11 mouse cellular contexts compared by ENCODE assay signal in the genomic region with DNA sequence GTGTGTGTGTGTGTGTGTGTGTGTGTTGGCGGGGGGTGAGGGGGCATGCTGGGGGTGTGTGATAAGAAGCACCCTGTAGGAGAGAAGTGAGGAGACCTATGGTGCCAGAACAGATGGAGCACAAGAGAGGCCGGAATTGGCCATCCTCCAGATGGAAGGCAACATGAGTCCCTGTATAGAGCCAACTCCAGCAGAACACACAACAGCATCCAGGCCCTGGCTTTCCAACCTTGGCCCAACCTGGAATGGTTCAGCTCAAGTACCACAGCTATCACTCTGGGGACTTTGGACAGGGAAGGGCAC. TPM values are rescaled to one million over a fixed set of nuclear protein-coding genes. Genes with fewer than 3 reads are reported as not detected.
DNase-seq lines count a peak whose midpoint lies in the region; ATAC-seq and TF ChIP-seq lines count a peak whose summit lies in the region.
"Had no signal": no experiment of that assay in that cellular context is flagged by ENCODE, and none has a peak within 500 bp of the region (broad histone marks: within the 10 kb centered on the region; RNA-seq: fewer than 3 reads in every experiment).

No protein-coding gene starts in this region.

- DNase-seq in lung, postnatal 36 days = no peak
- DNase-seq in brain, embryonic 14.5 days (ENCODE audit: low read depth) = peak; percentile 20
- peak; percentile 95 for DNase-seq in cerebellum, adult 9-10 months
- DNase-seq in adrenal gland, postnatal 10 days = no peak
- DNase-seq in urinary bladder, adult 18-20 months (ENCODE audit: low spot score in 2 of 2) = no peak
- DNase-seq: gastrocnemius, postnatal 36 days had no signal

- TF ChIP-seq POLR2A in brain, embryonic 14.5 days (IDR thresholded peaks at IDR 0.05; ENCODE audit: borderline replicate concordance, extremely low read depth, insufficient read depth, insufficient read length, poor library complexity, severe bottlenecking) = no peak

- ATAC-seq in lung, embryonic 15.5 days (ENCODE audit: borderline replicate concordance, extremely low read depth, low FRiP score, low TSS enrichment) = 0 out of 2 replicates have a peak, but pooled peaks have one; percentile 23
- ATAC-seq in neural tube, embryonic 12.5 days (ENCODE audit: low FRiP score, low read depth) = peak; percentile 61; the same call in 1 of the 2 replicates
- ATAC-seq: liver, postnatal 0 days had no signal

- H3K9ac ChIP-seq in lung, embryonic 15.5 days = no peak overlapping the region
- no peak overlapping the region for H3K9ac ChIP-seq in neural tube, embryonic 12.5 days
- H3K9ac ChIP-seq: liver, postnatal 0 days had no signal

- WGBS in lung, embryonic 15.5 days = 89% methylated on average over 2 of the region's 2 CpGs
- 94% methylated on average over 2 of the region's 2 CpGs for WGBS in neural tube, embryonic 12.5 days

- no peaks in the 10 kb centered on the region for H3K27me3 ChIP-seq in lung, embryonic 15.5 days
- H3K27me3 ChIP-seq in neural tube, embryonic 12.5 days (replicated peaks) = no peaks in the 10 kb centered on the region

- no peaks in the 10 kb centered on the region for H3K36me3 ChIP-seq in lung, embryonic 15.5 days
- H3K36me3 ChIP-seq in neural tube, embryonic 12.5 days = no peaks in the 10 kb centered on the region

- no peak for TF ChIP-seq CTCF in brain, embryonic 14.5 days (IDR thresholded peaks at IDR 0.05; ENCODE audit: borderline replicate concordance, extremely low read depth, insufficient read depth, insufficient read length)

- H3K4me2 ChIP-seq in lung, embryonic 15.5 days = no peak overlapping the region
- H3K4me2 ChIP-seq in neural tube, embryonic 12.5 days (replicated peaks) = no peak overlapping the region

- no peaks in the 10 kb centered on the region for H3K4me1 ChIP-seq in lung, embryonic 15.5 days
- H3K4me1 ChIP-seq in neural tube, embryonic 12.5 days = no peaks in the 10 kb centered on the region

- H3K9me3 ChIP-seq in lung, embryonic 15.5 days = no peaks in the 10 kb centered on the region
- no peaks in the 10 kb centered on the region for H3K9me3 ChIP-seq in neural tube, embryonic 12.5 days

- H3K4me3 ChIP-seq in lung, embryonic 15.5 days = no peak overlapping the region
- H3K4me3 ChIP-seq in neural tube, embryonic 12.5 days = no peak overlapping the region

- no peak overlapping the region for H3K27ac ChIP-seq in lung, embryonic 15.5 days
- H3K27ac ChIP-seq in neural tube, embryonic 12.5 days = no peak overlapping the region

RNA-seq across cellular contexts. Expression of a gene that starts 41.7 kb away (rescaled TPM):
- 6.1 and 7.0 TPM in 2 replicates for polyA plus RNA-seq in lung, embryonic 15.5 days (2015; fragmentation: Nextera tagmentation; extraction: Ambion mirVana)
- 35.2 and 46.7 TPM in 2 replicates for polyA plus RNA-seq in brain, embryonic 14.5 days (2012; rRNA removed)
- 20.4 and 26.2 TPM in 2 replicates for polyA plus RNA-seq in neural tube, embryonic 12.5 days (2016; fragmentation: Nextera tagmentation; extraction: Ambion mirVana)
- total RNA-seq in adrenal gland, postnatal 10 days (2021) = 10 to 100 TPM; 11.4 to 12.6 TPM
- total RNA-seq: megakaryocyte, adult 5-6 weeks; neutrophil, adult 5-6 weeks had no signal
- polyA plus RNA-seq: liver, postnatal 0 days had no signal

Comparison
In these comparisons a context has a peak if more than half of its experiments do, and no peak if none do; other contexts are left out.
1. DNase-seq: peak in brain, embryonic 14.5 days (single experiment) and cerebellum, adult 9-10 months (single experiment); none in lung, postnatal 36 days (single experiment), adrenal gland, postnatal 10 days (single experiment) and urinary bladder, adult 18-20 months (0 of 2).